Mouse (Mus musculus): Measurements from ENCODE around the gene Fyn.

DNA sequence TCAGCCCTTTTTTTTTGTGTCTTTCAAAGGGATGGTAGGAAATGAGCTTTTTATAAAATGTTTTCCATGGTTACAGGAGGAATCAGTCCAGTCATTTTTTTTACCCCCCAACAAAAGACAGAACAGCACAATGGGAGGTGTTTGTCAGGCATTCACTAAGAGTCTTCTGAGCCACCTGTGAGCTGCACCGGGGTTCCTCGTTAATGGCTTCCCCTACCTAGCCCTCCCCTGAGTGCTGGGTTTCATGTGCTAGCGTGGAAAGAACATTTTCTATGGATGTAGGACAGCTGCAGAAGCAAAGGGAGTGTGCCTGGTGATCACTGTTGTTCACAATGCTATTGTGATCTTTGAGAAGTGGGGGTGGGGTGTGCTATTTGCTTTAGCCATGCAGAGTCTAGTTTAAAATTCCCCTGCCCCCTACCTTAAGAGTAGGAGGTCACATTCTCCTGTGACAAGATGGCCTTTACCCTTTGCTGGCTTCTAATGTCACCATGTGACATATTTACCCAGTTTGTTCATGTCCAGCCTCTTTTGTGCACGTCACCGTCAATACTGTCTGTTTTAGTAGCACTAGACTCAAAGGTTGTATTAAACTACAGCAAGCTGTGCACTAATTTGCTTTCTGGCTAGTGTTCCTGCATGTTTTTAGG, 11.2 kb downstream of the Fyn start:
- no peak for TF ChIP-seq POLR2A (IDR thresholded peaks at IDR 0.05; ENCODE audit: control insufficient read depth, extremely low read depth, insufficient read depth, low read length, poor library complexity)
- no peak for TF ChIP-seq CTCF (IDR thresholded peaks at IDR 0.05; ENCODE audit: borderline replicate concordance, control insufficient read depth, extremely low read depth, insufficient read depth, low read length, poor library complexity)
